Mouse (Mus musculus) MEL (cell line): ENCODE results near the gene 2410002F23Rik. TPM values are rescaled to one million over a fixed set of nuclear protein-coding genes. Genes with fewer than 3 reads are reported as not detected.

Source experiments
- DNase-seq: peaks from one replicate; pipeline ENCODE4 v3.0.0; 2011; ENCODE audit warnings: low read depth, low spot score
- H3K27ac ChIP-seq: 2 replicates; pipeline ENCODE4 v1.5.1; 2012; ENCODE audit warnings: low read depth, mild to moderate bottlenecking, control low read depth, low read length, moderate library complexity; ENCODE audit not compliant: control insufficient read depth
- H3K27me3 ChIP-seq, 2 experiments: fragments of 150-350 bp in 1 of 2; sonication (generic) in 1 of 2; 2 replicates each; pipeline ENCODE4 v1.6.1; 2012; ENCODE audit warnings: low read length in 2 of 2, mild to moderate bottlenecking in 2 of 2, improper control_type of control experiment in 1 of 2, moderate library complexity in 1 of 2; ENCODE audit not compliant: insufficient read depth in 2 of 2, control insufficient read depth in 1 of 2
- H3K36me3 ChIP-seq, 2 experiments: 2 replicates each; pipeline ENCODE4 v1.6.1; 2012 to 2014; ENCODE audit warnings: low read length in 2 of 2, improper control_type of control experiment in 1 of 2, inconsistent platforms in 1 of 2, mild to moderate bottlenecking in 1 of 2; ENCODE audit not compliant: insufficient read depth in 2 of 2, control insufficient read depth in 1 of 2
- H3K4me1 ChIP-seq, 2 experiments: fragments of 150-350 bp in 1 of 2; sonication (generic) in 1 of 2; 2 replicates each; pipeline ENCODE4 v1.6.1; 2012; ENCODE audit warnings: low read length in 2 of 2, improper control_type of control experiment in 1 of 2, mild to moderate bottlenecking in 1 of 2; ENCODE audit not compliant: insufficient read depth in 2 of 2, control insufficient read depth in 1 of 2
- H3K4me3 ChIP-seq, 2 experiments: fragments of 150-350 bp in 1 of 2; sonication (generic) in 1 of 2; 2 replicates each; pipeline ENCODE4 v1.5.1; 2012; ENCODE audit warnings: low read depth in 2 of 2, low read length in 2 of 2, mild to moderate bottlenecking in 2 of 2, moderate library complexity in 2 of 2, control low read depth in 1 of 2, improper control_type of control experiment in 1 of 2; ENCODE audit not compliant: control insufficient read depth in 1 of 2, insufficient read depth in 1 of 2
- H3K79me2 ChIP-seq: 2 replicates; pipeline ENCODE4 v1.6.1; 2012; ENCODE audit warnings: mild to moderate bottlenecking, low read length, moderate library complexity; ENCODE audit not compliant: control insufficient read depth, poor library complexity, insufficient read depth
- H3K9ac ChIP-seq: 2 replicates; pipeline ENCODE4 v1.6.1; 2012; ENCODE audit warnings: low read depth, mild to moderate bottlenecking, control low read depth, low read length, moderate library complexity; ENCODE audit not compliant: control insufficient read depth, poor library complexity, severe bottlenecking
- H3K9me3 ChIP-seq: fragments of 150-350 bp; sonication (generic); replicated peaks from 2 replicates; pipeline ENCODE4 v1.6.1; 2012; ENCODE audit warnings: mild to moderate bottlenecking, low read length, improper control_type of control experiment, moderate library complexity; ENCODE audit not compliant: insufficient read depth
- BHLHE40 ChIP-seq: IDR thresholded peaks from 2 replicates; pipeline ENCODE4 v1.6.1; 2012; ENCODE audit warnings: low read depth, mild to moderate bottlenecking, inconsistent platforms, low read length, improper control_type of control experiment, borderline replicate concordance
- CHD1 ChIP-seq: IDR thresholded peaks from 2 replicates; pipeline ENCODE4 v1.6.1; 2012; ENCODE audit warnings: low read depth, mild to moderate bottlenecking, inconsistent platforms, low read length, improper control_type of control experiment
- CHD2 ChIP-seq: IDR thresholded peaks from 2 replicates; pipeline ENCODE4 v1.6.1; 2011; ENCODE audit warnings: low read length, improper control_type of control experiment
- CTCF ChIP-seq, 3 experiments: IDR thresholded peaks in 2 of 3; conservative IDR thresholded peaks in 1 of 3; 2 replicates each; pipeline ENCODE4 v1.5.1; 2011 to 2012; ENCODE audit warnings: low read length in 3 of 3, low read depth in 2 of 3, mild to moderate bottlenecking in 2 of 3, improper control_type of control experiment in 1 of 3, inconsistent platforms in 1 of 3, mixed read lengths in 1 of 3, moderate library complexity in 1 of 3; ENCODE audit not compliant: control insufficient read depth in 1 of 3, insufficient read depth in 1 of 3, poor library complexity in 1 of 3, severe bottlenecking in 1 of 3
- E2F4 ChIP-seq: IDR thresholded peaks from 2 replicates; pipeline ENCODE4 v1.6.1; 2011; ENCODE audit warnings: low read depth, low read length, improper control_type of control experiment, borderline replicate concordance
- ELF1 ChIP-seq: IDR thresholded peaks from 2 replicates; pipeline ENCODE4 v1.6.1; 2014; ENCODE audit warnings: low read depth, mild to moderate bottlenecking, inconsistent platforms, low read length, improper control_type of control experiment, moderate library complexity
- EP300 ChIP-seq, 2 experiments: IDR thresholded peaks; 2 replicates each; pipeline ENCODE4 v1.6.1; 2011; ENCODE audit warnings: improper control_type of control experiment in 2 of 2, low read length in 2 of 2, low read depth in 1 of 2, mild to moderate bottlenecking in 1 of 2
- ETS1 ChIP-seq: IDR thresholded peaks from 2 replicates; pipeline ENCODE4 v1.6.1; 2012; ENCODE audit warnings: low read depth, mild to moderate bottlenecking, inconsistent platforms, low read length, improper control_type of control experiment, moderate library complexity
- GABPA ChIP-seq: IDR thresholded peaks from 2 replicates; pipeline ENCODE4 v1.6.1; 2012; ENCODE audit warnings: low read depth, mild to moderate bottlenecking, inconsistent platforms, low read length, improper control_type of control experiment, moderate library complexity
- GATA1 ChIP-seq: IDR thresholded peaks from 2 replicates; pipeline ENCODE4 v1.6.1; 2011; ENCODE audit warnings: low read depth, low read length, improper control_type of control experiment
- HCFC1 ChIP-seq: IDR thresholded peaks from 2 replicates; pipeline ENCODE4 v1.6.1; 2012; ENCODE audit warnings: low read depth, mild to moderate bottlenecking, inconsistent platforms, low read length, improper control_type of control experiment, moderate library complexity
- JUND ChIP-seq: IDR thresholded peaks from 2 replicates; pipeline ENCODE4 v1.6.1; 2011; ENCODE audit warnings: low read depth, mild to moderate bottlenecking, improper control_type of control experiment, low read length
- KAT2A ChIP-seq: conservative IDR thresholded peaks from 2 replicates; pipeline ENCODE4 v1.6.1; 2012; ENCODE audit warnings: low read depth, low read length, improper control_type of control experiment, inconsistent platforms
- MAFK ChIP-seq: IDR thresholded peaks from 2 replicates; pipeline ENCODE4 v1.6.1; 2011; ENCODE audit warnings: low read depth, mild to moderate bottlenecking, low read length, improper control_type of control experiment, borderline replicate concordance
- MAX ChIP-seq: IDR thresholded peaks from 2 replicates; pipeline ENCODE4 v1.6.1; 2011; ENCODE audit warnings: low read length, improper control_type of control experiment
- MAZ ChIP-seq: IDR thresholded peaks from 2 replicates; pipeline ENCODE4 v1.6.1; 2012; ENCODE audit warnings: low read depth, mild to moderate bottlenecking, inconsistent platforms, low read length, improper control_type of control experiment
- MEF2A ChIP-seq: IDR thresholded peaks from 2 replicates; pipeline ENCODE4 v1.6.1; 2014; ENCODE audit warnings: low read depth, mild to moderate bottlenecking, inconsistent platforms, low read length, improper control_type of control experiment; ENCODE audit not compliant: poor library complexity, insufficient replicate concordance, severe bottlenecking; ENCODE audit errors: extremely low read depth
- MXI1 ChIP-seq: IDR thresholded peaks from 2 replicates; pipeline ENCODE4 v1.6.1; 2011; ENCODE audit warnings: mild to moderate bottlenecking, low read depth, low read length, improper control_type of control experiment
- MYB ChIP-seq: IDR thresholded peaks from 2 replicates; pipeline ENCODE4 v1.6.1; 2011; ENCODE audit warnings: mild to moderate bottlenecking, low read depth, low read length, improper control_type of control experiment
- MYC ChIP-seq: IDR thresholded peaks from 2 replicates; pipeline ENCODE4 v1.6.1; 2011; ENCODE audit warnings: low read depth, mild to moderate bottlenecking, low read length, improper control_type of control experiment, moderate library complexity
- NELFE ChIP-seq: IDR thresholded peaks from 2 replicates; pipeline ENCODE4 v1.6.1; 2011; ENCODE audit warnings: low read depth, low read length, improper control_type of control experiment
- NRF1 ChIP-seq: IDR thresholded peaks from 2 replicates; pipeline ENCODE4 v1.6.1; 2014; ENCODE audit warnings: low read depth, mild to moderate bottlenecking, inconsistent platforms, low read length, improper control_type of control experiment, moderate library complexity; ENCODE audit not compliant: poor library complexity, insufficient read depth, severe bottlenecking
- POLR2A ChIP-seq, 2 experiments: IDR thresholded peaks; 2 replicates each; pipeline ENCODE4 v1.6.1; 2011 to 2012; ENCODE audit warnings: low read length in 2 of 2, mild to moderate bottlenecking in 2 of 2, control low read depth in 1 of 2, improper control_type of control experiment in 1 of 2, low read depth in 1 of 2, moderate library complexity in 1 of 2; ENCODE audit not compliant: control insufficient read depth in 1 of 2, insufficient read depth in 1 of 2, poor library complexity in 1 of 2
- POLR2AphosphoS2 ChIP-seq: IDR thresholded peaks from 2 replicates; pipeline ENCODE4 v1.6.1; 2011; ENCODE audit warnings: low read length, improper control_type of control experiment
- RAD21 ChIP-seq: IDR thresholded peaks from 2 replicates; pipeline ENCODE4 v1.6.1; 2011; ENCODE audit warnings: mild to moderate bottlenecking, low read depth, low read length, improper control_type of control experiment
- RCOR1 ChIP-seq: IDR thresholded peaks from 2 replicates; pipeline ENCODE4 v1.6.1; 2012; ENCODE audit warnings: low read depth, mild to moderate bottlenecking, inconsistent platforms, low read length, improper control_type of control experiment
- SIN3A ChIP-seq: IDR thresholded peaks from 2 replicates; pipeline ENCODE4 v1.6.1; 2012; ENCODE audit warnings: low read length, improper control_type of control experiment, inconsistent platforms
- SMC3 ChIP-seq: IDR thresholded peaks from 2 replicates; pipeline ENCODE4 v1.6.1; 2011; ENCODE audit warnings: low read depth, low read length, improper control_type of control experiment
- TAL1 ChIP-seq: IDR thresholded peaks from 2 replicates; pipeline ENCODE4 v1.6.1; 2012; ENCODE audit warnings: mild to moderate bottlenecking, inconsistent platforms, low read length, moderate library complexity, mixed read lengths
- TBP ChIP-seq: IDR thresholded peaks from 2 replicates; pipeline ENCODE4 v1.8.0; 2011; ENCODE audit warnings: low read depth, low read length, improper control_type of control experiment
- TCF12 ChIP-seq: IDR thresholded peaks from 2 replicates; pipeline ENCODE4 v1.6.1; 2014; ENCODE audit warnings: low read depth, mild to moderate bottlenecking, inconsistent platforms, low read length, improper control_type of control experiment, moderate library complexity
- UBTF ChIP-seq: IDR thresholded peaks from 2 replicates; pipeline ENCODE4 v1.6.1; 2012; ENCODE audit warnings: low read depth, mild to moderate bottlenecking, inconsistent platforms, low read length, improper control_type of control experiment, moderate library complexity, borderline replicate concordance; ENCODE audit not compliant: insufficient read depth
- USF1 ChIP-seq: IDR thresholded peaks from 2 replicates; pipeline ENCODE4 v1.6.1; 2014; ENCODE audit warnings: low read depth, mild to moderate bottlenecking, inconsistent platforms, low read length, improper control_type of control experiment, moderate library complexity
- USF2 ChIP-seq, 2 experiments: IDR thresholded peaks; 2 replicates each; pipeline ENCODE4 v1.6.1; 2011 to 2012; ENCODE audit warnings: improper control_type of control experiment in 2 of 2, low read length in 2 of 2, borderline replicate concordance in 1 of 2, inconsistent platforms in 1 of 2, low read depth in 1 of 2, mild to moderate bottlenecking in 1 of 2; ENCODE audit not compliant: insufficient read depth in 1 of 2
- ZC3H11A ChIP-seq: IDR thresholded peaks from 2 replicates; pipeline ENCODE4 v1.6.1; 2012; ENCODE audit warnings: low read depth, mild to moderate bottlenecking, inconsistent platforms, low read length, improper control_type of control experiment
- ZKSCAN1 ChIP-seq: IDR thresholded peaks from 2 replicates; pipeline ENCODE4 v1.6.1; 2012; ENCODE audit warnings: low read depth, mild to moderate bottlenecking, inconsistent platforms, low read length, improper control_type of control experiment, moderate library complexity
- ZMIZ1 ChIP-seq: IDR thresholded peaks from 2 replicates; pipeline ENCODE4 v1.6.1; 2012; ENCODE audit warnings: low read depth, mild to moderate bottlenecking, inconsistent platforms, low read length, improper control_type of control experiment, moderate library complexity
- ZNF384 ChIP-seq: IDR thresholded peaks from 2 replicates; pipeline ENCODE4 v1.6.1; 2012; ENCODE audit warnings: low read depth, mild to moderate bottlenecking, inconsistent platforms, low read length, improper control_type of control experiment
- polyA plus RNA-seq, 2 experiments: library from polyadenylated mRNA; stranded (reverse) in 1 of 2; unstranded in 1 of 2; fragments of >175 nt in 1 of 2; fragments of >200 nt in 1 of 2; gene quantifications; 2 replicates each; pipeline versions ENCODE4 v1.2.1 to v1.2.4; 2012; ENCODE audit warnings: low replicate concordance in 2 of 2, low read depth in 1 of 2; ENCODE audit not compliant: insufficient read length in 2 of 2, insufficient read depth in 1 of 2, missing spikeins in 1 of 2
- total RNA-seq: library from RNA; depleted of rRNA; stranded (reverse); fragments of 300-350 nt; gene quantifications from 2 replicates; pipeline ENCODE4 v1.2.3, GENCODE M21; 2012

The 2410002F23Rik gene
- total and polyA plus RNA-seq, 3 experiments = 148 to 841 (median 174) TPM

DNA sequence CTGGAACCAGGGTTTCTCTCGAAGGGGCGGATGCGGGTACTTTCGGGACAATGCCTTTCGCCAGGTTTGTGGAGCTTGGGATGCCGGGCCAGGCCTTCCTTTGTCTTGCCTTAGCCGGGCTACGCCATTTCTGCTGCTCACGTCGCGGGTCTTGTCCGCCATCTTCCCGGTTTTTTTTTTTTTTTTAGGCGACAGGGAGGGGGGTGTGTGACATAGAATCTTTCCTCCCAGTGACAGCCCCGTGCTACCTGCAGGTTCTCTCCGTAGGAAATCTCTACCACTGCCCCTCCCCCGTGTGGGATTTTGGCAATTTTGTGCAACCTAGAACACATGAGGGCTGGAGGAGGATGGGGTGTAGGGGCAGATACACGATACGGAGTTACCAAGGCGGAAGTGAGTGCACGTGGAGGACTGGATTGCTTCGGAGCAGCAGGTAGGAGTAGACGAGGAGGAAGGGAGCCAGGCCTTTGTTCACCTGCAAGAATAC is 505 bp downstream of the 2410002F23Rik start:
- peak; percentile 76 for DNase-seq
- peak overlapping the region; percentile 67 to 74 for H3K4me3 ChIP-seq
- H3K9ac ChIP-seq = peak overlapping the region; percentile 79
- peaks cover 0 to 15% of the 10 kb centered on the region in 2 experiments; a peak in 2 of 4 replicates for H3K4me1 ChIP-seq
- peaks cover 27% of the 10 kb centered on the region for H3K79me2 ChIP-seq
- H3K27me3 ChIP-seq = no peaks in the 10 kb centered on the region
- peaks cover 12 to 15% of the 10 kb centered on the region in 2 experiments for H3K36me3 ChIP-seq
- peak overlapping the region; percentile 64 for H3K27ac ChIP-seq
- H3K9me3 ChIP-seq = no peaks in the 10 kb centered on the region
- TF ChIP-seq CTCF (IDR thresholded peaks at IDR 0.05 in 2 of 3, conservative IDR thresholded peaks at IDR 0.05 in 1 of 3; ENCODE audit: control insufficient read depth in 1 of 3, insufficient read depth in 1 of 3, low read depth in 2 of 3, low read length in 3 of 3, poor library complexity in 1 of 3, severe bottlenecking in 1 of 3) = no peak
- TF ChIP-seq MAFK = no peak
- TF ChIP-seq TCF12 = no peak
- no peak for TF ChIP-seq ETS1
- TF ChIP-seq MXI1 = peak; percentile 96
- no peak for TF ChIP-seq RAD21
- no peak for TF ChIP-seq NRF1
- no peak for TF ChIP-seq E2F4
- 0 out of 2 replicates have a peak, but pooled peaks have one; percentile 23 for TF ChIP-seq CHD1
- no peak; the same call in 1 of the 2 replicates for TF ChIP-seq ELF1
- no peak for TF ChIP-seq NELFE
- TF ChIP-seq GATA1 = no peak
- TF ChIP-seq EP300 (IDR thresholded peaks at IDR 0.05; ENCODE audit: low read depth in 1 of 2, low read length in 2 of 2) = no peak
- no peak for TF ChIP-seq USF2 (IDR thresholded peaks at IDR 0.05; ENCODE audit: borderline replicate concordance in 1 of 2, insufficient read depth in 1 of 2, low read depth in 1 of 2, low read length in 2 of 2)
- no peak for TF ChIP-seq SMC3
- TF ChIP-seq USF1 = no peak
- TF ChIP-seq RCOR1 = no peak
- no peak for TF ChIP-seq MEF2A
- peak; percentile 32; the same call in 1 of the 2 replicates for TF ChIP-seq HCFC1
- peak; percentile 93 for TF ChIP-seq MAX
- no peak for TF ChIP-seq GABPA
- no peak for TF ChIP-seq JUND
- no peak for TF ChIP-seq ZC3H11A
- TF ChIP-seq POLR2A (IDR thresholded peaks at IDR 0.05; ENCODE audit: control insufficient read depth in 1 of 2, insufficient read depth in 1 of 2, low read depth in 1 of 2, low read length in 2 of 2, poor library complexity in 1 of 2) = no peak
- no peak for TF ChIP-seq BHLHE40
- TF ChIP-seq MYC = peak; percentile 96
- no peak for TF ChIP-seq TBP
- TF ChIP-seq ZNF384 = peak; percentile 92
- no peak; the same call in none of the 2 replicates for TF ChIP-seq SIN3A
- TF ChIP-seq MYB = no peak
- no peak for TF ChIP-seq UBTF
- TF ChIP-seq ZKSCAN1 = no peak
- TF ChIP-seq ZMIZ1 = no peak
- TF ChIP-seq KAT2A = no peak
- TF ChIP-seq CHD2 = no peak
- TF ChIP-seq TAL1 = no peak
- no peak for TF ChIP-seq MAZ
- no peak for TF ChIP-seq POLR2AphosphoS2
